Mouse (Mus musculus): ENCODE data around the gene Fstl4. TPM values are rescaled to one million over a fixed set of nuclear protein-coding genes. Genes with fewer than 3 reads are reported as not detected.

Fstl4 gene
- total RNA-seq, 2 experiments from 2014 or later, result not detected

- no peak for DNase-seq (ENCODE audit: low spot score)
These were observed 3.5 kb downstream of the Fstl4 start for GRCm38 (mm10) chr11:52767921-52768320.

GRCm38 (mm10) chr11:52773073-52773472, 8.6 kb downstream of the Fstl4 start:
- no peak for DNase-seq (ENCODE audit: low spot score)

GRCm38 (mm10) chr11:52775291-52775690, 10.9 kb downstream of the Fstl4 start:
- DNase-seq (ENCODE audit: low spot score), result no peak

GRCm38 (mm10) chr11:52782426-52782825, 18.0 kb downstream of the Fstl4 start:
- no peak for DNase-seq (ENCODE audit: low spot score)

- DNase-seq (ENCODE audit: low spot score), result no peak
These were observed 29.9 kb downstream of the Fstl4 start for GRCm38 (mm10) chr11:52794331-52794730.

- no peak for DNase-seq (ENCODE audit: low spot score)
These were observed 45.1 kb downstream of the Fstl4 start for GRCm38 (mm10) chr11:52809542-52809941.

- no peak for DNase-seq (ENCODE audit: low spot score)
These were observed 51.6 kb downstream of the Fstl4 start for GRCm38 (mm10) chr11:52816004-52816403.

- DNase-seq (ENCODE audit: low spot score), result no peak
These were observed 56.0 kb downstream of the Fstl4 start for GRCm38 (mm10) chr11:52820336-52820905.

GRCm38 (mm10) chr11:52826591-52826990, 62.2 kb downstream of the Fstl4 start:
- no peak for DNase-seq (ENCODE audit: low spot score)

- no peak for DNase-seq (ENCODE audit: low spot score)
These were observed 67.3 kb downstream of the Fstl4 start for GRCm38 (mm10) chr11:52831631-52832310.

- DNase-seq (ENCODE audit: low spot score), result no peak
These were observed 67.9 kb downstream of the Fstl4 start for GRCm38 (mm10) chr11:52832311-52832675.

GRCm38 (mm10) chr11:52848691-52849090, 84.3 kb downstream of the Fstl4 start:
- no peak for DNase-seq (ENCODE audit: low spot score)

- DNase-seq (ENCODE audit: low spot score), result no peak
These were observed 85.6 kb downstream of the Fstl4 start for GRCm38 (mm10) chr11:52850071-52850470.

- no peak for DNase-seq (ENCODE audit: low spot score)
These were observed 108.5 kb downstream of the Fstl4 start for GRCm38 (mm10) chr11:52872846-52873512.

- no peak for DNase-seq (ENCODE audit: low spot score)
These were observed 111.7 kb downstream of the Fstl4 start for GRCm38 (mm10) chr11:52875916-52876765.

GRCm38 (mm10) chr11:52877662-52878061, 113.2 kb downstream of the Fstl4 start:
- DNase-seq (ENCODE audit: low spot score), result no peak

- DNase-seq (ENCODE audit: low spot score), result no peak
These were observed 115.5 kb downstream of the Fstl4 start for GRCm38 (mm10) chr11:52879958-52880357.

GRCm38 (mm10) chr11:52886559-52887303, 122.3 kb downstream of the Fstl4 start:
- DNase-seq (ENCODE audit: low spot score), result no peak

GRCm38 (mm10) chr11:52888150-52888549, 123.7 kb downstream of the Fstl4 start:
- DNase-seq (ENCODE audit: low spot score), result no peak

- no peak for DNase-seq (ENCODE audit: low spot score)
These were observed 125.1 kb downstream of the Fstl4 start for GRCm38 (mm10) chr11:52889527-52889926.

GRCm38 (mm10) chr11:52890156-52890555, 125.7 kb downstream of the Fstl4 start:
- no peak for DNase-seq (ENCODE audit: low spot score)
